Mouse (Mus musculus): ENCODE results near the gene Agpat4. TPM values are rescaled to one million over a fixed set of nuclear protein-coding genes. Genes with fewer than 3 reads are reported as not detected.

Gene Agpat4
- polyA plus RNA-seq (2016; fragmentation: Nextera tagmentation; extraction: Ambion mirVana), result 42.6 and 44.7 TPM in 2 replicates

DNA sequence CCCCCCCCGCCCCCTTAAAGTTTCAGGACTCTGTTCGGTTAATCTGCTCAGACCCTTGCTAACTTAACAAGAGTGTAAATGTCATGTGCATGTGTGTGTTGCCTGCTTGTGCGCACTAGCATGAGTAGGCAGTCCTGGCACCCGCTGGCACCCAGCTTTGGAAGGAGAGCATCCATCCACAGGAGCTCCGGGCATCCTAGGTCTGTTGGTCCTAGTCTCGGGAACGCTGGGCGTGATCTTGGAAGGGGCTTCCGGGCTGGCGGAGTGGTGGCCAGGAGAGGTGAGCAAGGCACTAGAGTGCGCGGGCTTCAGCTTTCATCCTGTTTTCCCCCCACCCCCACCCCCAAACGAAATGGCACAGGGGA, at the start of gene Agpat4:
Gene Agpat4, plus strand, starts transcription at position 144 of the 365 bp plus-strand sequence.
- peaks cover 22% of the 10 kb centered on the region for H3K4me1 ChIP-seq
- peak; percentile 78 for ATAC-seq (ENCODE audit: insufficient number of reproducible peaks, insufficient read depth, low FRiP score, low TSS enrichment)
- no peaks in the 10 kb centered on the region for H3K9me3 ChIP-seq
- peak within 1 kb of the TSS; percentile 87 for H3K4me2 ChIP-seq (replicated peaks)
- H3K36me3 ChIP-seq, result no peaks in the 10 kb centered on the region
- under 1% methylated on average over 12 of the region's 13 CpGs for WGBS
- no peaks in the 10 kb centered on the region for H3K27me3 ChIP-seq
- H3K4me3 ChIP-seq, result peak within 1 kb of the TSS; percentile 66
- H3K9ac ChIP-seq, result peak within 1 kb of the TSS; percentile 68
- peak within 1 kb of the TSS; percentile 94 for H3K27ac ChIP-seq

DNA sequence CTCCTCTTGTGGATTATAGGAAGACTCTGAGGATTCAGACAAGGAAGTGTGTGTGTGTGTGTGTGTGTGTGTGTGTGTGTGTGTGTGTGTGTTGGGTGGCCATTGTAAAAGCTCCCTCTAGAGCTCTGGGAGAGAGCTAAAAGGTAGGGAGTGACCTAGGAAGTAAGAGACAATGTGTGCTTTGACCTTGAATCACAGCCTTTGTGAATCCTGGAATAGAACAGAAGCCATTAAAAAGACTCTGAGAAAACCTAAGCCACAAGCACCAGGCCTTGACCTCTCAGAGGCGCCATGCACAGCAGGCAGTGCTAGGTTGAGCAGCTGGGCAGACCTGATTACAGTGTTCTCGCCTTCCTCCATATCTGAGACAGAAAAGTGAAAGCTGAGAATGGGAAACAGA, 41.7 kb upstream of the Agpat4 start:
- Histone ChIP-seq H3K27ac (no peak overlapping the region), H3K36me3 (no peaks in the 10 kb centered on the region), H3K9me3 (no peaks in the 10 kb centered on the region), H3K4me2 (replicated peaks) (no peak overlapping the region), H3K27me3 (no peaks in the 10 kb centered on the region), H3K9ac (no peak overlapping the region), H3K4me3 (no peak overlapping the region), H3K4me1 (peaks cover 4% of the 10 kb centered on the region; the same call in 1 of the 2 replicates)
- ATAC-seq (ENCODE audit: insufficient number of reproducible peaks, insufficient read depth, low FRiP score, low TSS enrichment), result no peak
- WGBS, result 69% methylated on average over 2 of the region's 2 CpGs

DNA sequence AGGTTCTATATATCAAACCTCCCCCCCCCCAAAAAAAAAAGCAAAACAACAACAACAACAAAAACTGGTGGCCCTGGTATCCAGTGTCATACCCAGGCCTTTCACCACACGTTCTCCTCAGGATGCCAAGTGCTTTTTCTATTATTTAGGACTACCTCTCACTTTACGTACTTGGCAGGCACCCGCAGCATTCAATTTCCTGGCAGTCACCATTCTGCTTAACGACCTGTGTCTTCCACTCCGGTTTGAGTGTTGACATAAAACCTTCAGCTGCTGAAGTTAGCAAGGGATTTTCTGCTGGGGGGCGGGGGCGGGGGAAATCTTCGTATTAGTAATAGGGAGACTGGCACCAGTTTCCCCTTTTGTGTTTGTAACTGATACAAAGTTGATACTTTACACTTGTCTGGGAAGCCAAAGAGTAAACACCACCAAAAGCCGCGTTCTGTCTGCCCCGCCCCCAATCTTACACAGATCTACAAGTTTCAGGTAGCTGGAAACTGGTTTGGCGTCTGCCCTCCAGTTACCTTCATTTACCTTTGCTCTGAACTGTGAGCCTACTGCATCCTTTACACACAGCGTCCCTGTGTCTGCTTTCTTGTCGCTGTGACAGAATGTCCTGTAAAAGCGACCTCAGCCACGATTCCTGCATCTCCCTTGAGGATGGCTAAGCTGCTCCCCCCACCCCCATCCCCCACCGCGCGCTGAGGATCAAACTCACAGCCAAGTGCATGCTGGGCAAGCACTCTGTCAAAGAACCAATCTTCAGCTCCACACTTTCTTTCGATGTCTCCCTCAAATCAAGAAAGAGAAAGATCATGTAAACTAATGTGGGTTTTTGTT, 37.6 kb upstream of the Agpat4 start:
- Histone ChIP-seq H3K9ac (no peak overlapping the region), H3K4me3 (no peak overlapping the region), H3K9me3 (no peaks in the 10 kb centered on the region), H3K27me3 (no peaks in the 10 kb centered on the region), H3K4me1 (peaks cover 4% of the 10 kb centered on the region; the same call in 1 of the 2 replicates), H3K4me2 (replicated peaks) (no peak overlapping the region), H3K27ac (no peak overlapping the region), H3K36me3 (no peaks in the 10 kb centered on the region)
- no peak for ATAC-seq (ENCODE audit: insufficient number of reproducible peaks, insufficient read depth, low FRiP score, low TSS enrichment)
- 43% methylated on average over 20 of the region's 20 CpGs for WGBS

DNA sequence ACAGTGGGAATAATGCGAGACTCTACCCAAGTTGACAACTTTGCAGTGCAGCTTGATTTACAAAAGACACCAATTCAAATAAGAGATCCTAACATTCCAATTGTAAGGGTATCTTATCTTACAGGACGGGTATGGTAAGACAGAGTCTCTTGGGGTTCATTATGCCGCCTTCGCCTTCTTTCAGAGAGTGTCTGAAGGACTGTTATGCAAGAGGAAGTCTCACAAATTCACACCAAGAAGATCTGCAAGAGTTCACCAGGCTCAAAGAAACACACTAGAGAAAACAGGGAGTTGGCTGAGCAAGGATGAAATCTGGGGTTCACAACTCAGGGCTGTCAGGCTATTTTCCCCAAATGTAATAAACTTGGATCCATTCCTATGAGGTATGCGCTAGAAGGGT, 36.3 kb upstream of the Agpat4 start:
- Histone ChIP-seq H3K9ac (no peak overlapping the region), H3K4me1 (peaks cover 4% of the 10 kb centered on the region; the same call in 1 of the 2 replicates), H3K4me3 (no peak overlapping the region), H3K27me3 (no peaks in the 10 kb centered on the region), H3K36me3 (no peaks in the 10 kb centered on the region), H3K4me2 (replicated peaks) (no peak overlapping the region), H3K27ac (no peak overlapping the region), H3K9me3 (no peaks in the 10 kb centered on the region)
- 90% methylated on average over 5 of the region's 5 CpGs for WGBS
- no peak for ATAC-seq (ENCODE audit: insufficient number of reproducible peaks, insufficient read depth, low FRiP score, low TSS enrichment)

DNA sequence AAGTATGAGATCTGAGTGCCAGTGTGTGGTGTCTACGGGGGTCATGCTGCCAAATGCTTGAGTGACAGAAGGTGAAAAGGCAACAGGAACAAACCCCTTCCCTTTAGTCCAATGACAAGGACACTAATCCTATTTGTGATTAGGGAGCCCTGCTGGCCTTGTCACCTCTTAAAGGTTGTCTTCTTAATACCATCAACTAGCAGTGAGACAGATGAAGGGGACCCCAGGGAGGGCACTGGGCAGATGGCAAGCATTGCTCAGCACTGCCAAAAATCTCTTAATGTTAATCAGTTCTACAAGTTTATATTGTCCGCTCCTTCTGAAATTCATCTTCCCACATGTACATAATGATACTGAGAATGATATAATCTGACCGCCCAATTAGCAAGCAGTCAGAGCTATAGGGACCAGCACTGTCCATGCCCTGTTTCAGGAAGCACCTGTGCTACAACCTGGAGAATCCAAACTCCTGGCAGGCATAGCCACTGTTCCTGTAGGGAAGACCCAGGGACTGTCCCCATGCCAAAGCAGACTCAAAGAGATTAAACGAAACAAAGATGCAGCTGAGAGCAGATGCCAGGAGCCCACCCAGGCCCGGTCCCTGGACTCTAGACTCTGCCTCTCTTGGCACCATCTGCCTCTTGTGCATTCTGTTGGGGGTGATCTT, 28.1 kb upstream of the Agpat4 start:
- WGBS, result 64% methylated on average over 5 of the region's 5 CpGs
- no peak for ATAC-seq (ENCODE audit: insufficient number of reproducible peaks, insufficient read depth, low FRiP score, low TSS enrichment)
- H3K9ac ChIP-seq, result no peak overlapping the region
- H3K4me1 ChIP-seq, result no peaks in the 10 kb centered on the region
- no peaks in the 10 kb centered on the region for H3K9me3 ChIP-seq
- no peaks in the 10 kb centered on the region for H3K27me3 ChIP-seq
- no peak overlapping the region for H3K4me2 ChIP-seq (replicated peaks)
- no peak overlapping the region for H3K4me3 ChIP-seq
- no peak overlapping the region for H3K27ac ChIP-seq
- no peaks in the 10 kb centered on the region for H3K36me3 ChIP-seq

DNA sequence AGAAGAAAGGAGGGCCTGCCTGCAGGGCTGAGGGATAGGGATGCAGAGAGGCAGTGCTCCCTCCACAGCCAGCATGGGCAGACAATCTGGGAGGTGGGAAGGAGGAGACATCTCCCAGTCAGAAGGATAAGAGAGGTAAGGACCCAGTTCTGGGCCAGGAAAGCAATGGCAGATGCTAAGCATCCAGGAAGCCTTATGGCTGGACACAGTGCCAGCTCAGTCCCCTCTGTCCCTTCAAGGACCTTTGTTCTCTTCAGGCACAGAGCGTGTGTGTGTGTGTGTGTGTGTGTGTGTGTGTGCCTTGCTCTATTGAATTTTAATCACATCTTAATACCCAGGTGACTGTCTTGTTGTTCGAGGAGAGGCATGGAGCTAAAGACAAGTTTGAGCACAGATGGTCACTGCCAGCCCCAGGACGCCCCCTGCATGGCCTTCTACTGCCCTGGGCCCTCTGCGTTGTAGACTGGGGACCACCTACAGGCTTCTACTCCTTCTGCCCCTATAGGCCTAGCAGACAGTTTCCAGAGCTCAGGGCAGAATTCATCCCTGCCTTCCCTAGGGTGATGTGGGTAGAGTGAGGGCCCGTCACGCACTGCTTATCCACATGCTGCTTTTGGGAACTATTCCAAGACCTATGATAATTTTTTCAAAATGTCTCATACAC, 25.5 kb upstream of the Agpat4 start:
- 79% methylated on average over 6 of the region's 6 CpGs for WGBS
- Histone ChIP-seq H3K4me1 (no peaks in the 10 kb centered on the region), H3K36me3 (no peaks in the 10 kb centered on the region), H3K9ac (no peak overlapping the region), H3K4me2 (replicated peaks) (no peak overlapping the region), H3K27me3 (no peaks in the 10 kb centered on the region), H3K4me3 (no peak overlapping the region), H3K9me3 (no peaks in the 10 kb centered on the region), H3K27ac (no peak overlapping the region)
- ATAC-seq (ENCODE audit: insufficient number of reproducible peaks, insufficient read depth, low FRiP score, low TSS enrichment), result no peak

DNA sequence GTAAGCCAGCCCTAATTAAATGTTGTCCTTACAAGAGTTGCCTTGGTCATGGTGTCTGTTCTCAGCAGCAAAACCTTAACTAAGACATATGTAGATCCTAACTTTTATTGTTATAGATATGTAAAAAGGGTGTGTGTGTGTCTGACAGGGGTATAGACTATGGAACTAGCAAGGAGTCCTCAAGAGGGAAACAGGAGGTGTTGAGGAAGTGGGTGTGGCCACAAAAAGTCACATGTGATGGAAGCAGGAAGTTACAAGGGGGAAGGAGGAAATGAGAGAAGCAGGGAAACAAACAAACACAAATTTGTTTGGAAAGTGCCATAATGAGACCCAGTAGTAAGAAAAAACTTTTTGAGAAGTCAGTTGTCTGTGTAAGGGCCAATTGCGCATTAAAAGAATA, 24.5 kb upstream of the Agpat4 start:
- H3K9me3 ChIP-seq, result no peaks in the 10 kb centered on the region
- no peak overlapping the region for H3K4me3 ChIP-seq
- H3K27ac ChIP-seq, result no peak overlapping the region
- H3K4me1 ChIP-seq, result no peaks in the 10 kb centered on the region
- WGBS, result 95% methylated on average over 1 of the region's 1 CpGs
- no peak overlapping the region for H3K9ac ChIP-seq
- H3K27me3 ChIP-seq, result no peaks in the 10 kb centered on the region
- H3K36me3 ChIP-seq, result no peaks in the 10 kb centered on the region
- H3K4me2 ChIP-seq (replicated peaks), result no peak overlapping the region
- no peak for ATAC-seq (ENCODE audit: insufficient number of reproducible peaks, insufficient read depth, low FRiP score, low TSS enrichment)

DNA sequence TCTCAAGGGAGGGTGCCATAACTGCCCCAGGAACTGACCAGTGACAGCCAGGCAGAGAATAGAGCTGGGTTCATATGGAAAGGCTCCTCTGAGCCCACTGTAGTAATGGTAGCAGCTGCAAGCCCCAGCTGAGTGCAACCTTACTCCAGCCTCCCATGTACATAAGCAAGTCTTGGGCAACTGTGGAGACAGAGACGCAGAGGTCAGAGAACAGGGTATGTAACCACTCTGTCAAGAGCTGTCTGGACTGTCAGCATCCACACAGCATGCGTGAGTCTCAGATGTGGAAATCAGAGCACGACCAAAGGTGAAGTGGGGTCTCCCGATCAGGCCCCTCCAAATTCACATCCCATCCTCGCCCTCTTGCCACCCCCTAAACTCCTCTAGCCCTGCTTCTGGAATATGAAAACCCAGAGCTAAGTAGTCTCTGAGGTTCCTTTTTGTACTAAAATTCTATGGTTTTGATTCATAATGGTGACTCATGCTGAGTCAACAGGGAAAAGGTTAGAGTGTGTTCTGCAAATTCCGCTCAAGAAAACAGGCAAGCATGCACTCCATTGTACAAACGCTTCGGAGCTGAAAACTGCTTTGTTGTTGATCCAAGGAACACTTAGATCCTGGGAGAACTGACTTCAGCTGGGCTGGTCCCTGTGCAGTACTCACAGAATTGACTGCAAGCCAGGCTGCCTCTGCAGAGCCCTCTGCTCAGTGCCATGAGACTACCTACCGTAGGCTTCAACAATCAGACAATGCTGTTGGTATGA, 23.5 kb upstream of the Agpat4 start:
- no peak for ATAC-seq (ENCODE audit: insufficient number of reproducible peaks, insufficient read depth, low FRiP score, low TSS enrichment)
- Histone ChIP-seq H3K9ac (no peak overlapping the region), H3K36me3 (no peaks in the 10 kb centered on the region), H3K27ac (no peak overlapping the region), H3K4me1 (no peaks in the 10 kb centered on the region), H3K4me2 (replicated peaks) (no peak overlapping the region), H3K4me3 (no peak overlapping the region), H3K27me3 (no peaks in the 10 kb centered on the region), H3K9me3 (0 out of 2 replicates have a peak, but pooled peaks cover 2% of the 10 kb centered on the region)
- WGBS, result 89% methylated on average over 9 of the region's 9 CpGs

DNA sequence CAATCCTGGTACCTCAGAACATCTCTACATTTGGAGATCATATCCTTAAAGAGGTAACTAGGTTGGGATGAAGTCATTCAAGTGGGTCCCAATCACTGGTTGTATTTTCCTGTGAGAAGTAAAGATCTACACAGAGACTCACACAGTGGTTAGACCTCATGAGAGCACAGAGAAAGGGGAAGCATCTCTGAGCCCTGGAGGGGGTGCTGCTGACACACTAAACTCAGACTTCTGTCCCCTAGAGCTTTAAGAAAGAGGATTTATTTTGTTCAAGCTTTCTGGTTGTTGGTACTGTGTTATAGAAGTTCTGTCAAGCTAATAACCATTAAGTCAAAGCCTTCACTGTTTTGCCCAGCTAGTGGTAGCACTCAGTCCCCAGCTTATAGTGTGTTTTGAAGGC, 19.1 kb upstream of the Agpat4 start:
- no peak overlapping the region for H3K4me2 ChIP-seq (replicated peaks)
- 0 out of 2 replicates have a peak, but pooled peaks cover 2% of the 10 kb centered on the region for H3K9me3 ChIP-seq
- H3K27me3 ChIP-seq, result no peaks in the 10 kb centered on the region
- H3K4me1 ChIP-seq, result no peaks in the 10 kb centered on the region
- H3K27ac ChIP-seq, result no peak overlapping the region
- ATAC-seq (ENCODE audit: insufficient number of reproducible peaks, insufficient read depth, low FRiP score, low TSS enrichment), result no peak
- no peak overlapping the region for H3K9ac ChIP-seq
- no peak overlapping the region for H3K4me3 ChIP-seq
- no peaks in the 10 kb centered on the region for H3K36me3 ChIP-seq

DNA sequence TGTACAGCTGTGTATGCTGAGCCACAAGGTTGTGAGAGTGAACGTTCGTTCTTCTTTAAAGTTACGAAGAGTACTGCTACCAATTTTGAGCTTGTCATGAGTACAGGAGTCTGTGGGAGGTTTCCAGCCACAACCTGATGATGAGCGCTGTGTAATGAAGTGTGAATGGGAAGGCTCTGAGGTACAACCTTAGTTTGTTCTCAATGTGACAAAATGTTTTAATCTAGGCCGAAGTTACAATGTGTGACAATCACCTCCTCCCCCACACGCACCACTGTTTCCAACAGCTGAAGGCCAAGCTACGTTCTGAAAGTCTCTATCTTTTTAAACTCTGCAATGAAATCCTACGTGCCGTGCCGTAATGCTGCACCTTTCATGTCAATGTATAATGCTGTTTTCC, 16.2 kb upstream of the Agpat4 start:
- Histone ChIP-seq H3K4me3 (no peak overlapping the region), H3K27ac (no peak overlapping the region), H3K9me3 (0 out of 2 replicates have a peak, but pooled peaks cover 2% of the 10 kb centered on the region), H3K4me1 (no peaks in the 10 kb centered on the region), H3K27me3 (no peaks in the 10 kb centered on the region), H3K9ac (no peak overlapping the region), H3K4me2 (replicated peaks) (no peak overlapping the region), H3K36me3 (no peaks in the 10 kb centered on the region)
- ATAC-seq (ENCODE audit: insufficient number of reproducible peaks, insufficient read depth, low FRiP score, low TSS enrichment), result no peak
- WGBS, result 94% methylated on average over 10 of the region's 10 CpGs

DNA sequence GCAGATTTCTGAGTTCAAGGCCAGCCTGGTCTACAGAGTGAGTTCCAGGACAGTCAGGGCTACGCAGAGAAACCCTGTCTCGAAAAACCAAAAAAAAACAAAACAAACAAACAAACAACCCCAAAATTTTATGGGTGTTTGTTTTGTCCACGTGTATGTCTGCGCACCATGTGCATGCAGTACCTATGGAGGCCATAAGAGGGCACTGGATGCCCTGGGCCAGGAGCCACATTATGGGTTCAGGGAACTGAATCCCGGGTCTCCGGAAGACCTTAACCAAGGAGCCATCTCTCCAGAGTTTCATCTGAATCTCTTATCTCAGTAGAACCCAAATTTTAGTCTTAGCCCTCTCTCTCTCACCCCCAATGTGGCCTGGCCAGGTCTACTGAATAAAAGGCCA, 14.7 kb upstream of the Agpat4 start:
- Histone ChIP-seq H3K9me3 (0 out of 2 replicates have a peak, but pooled peaks cover 2% of the 10 kb centered on the region), H3K36me3 (no peaks in the 10 kb centered on the region), H3K4me1 (no peaks in the 10 kb centered on the region), H3K4me3 (no peak overlapping the region), H3K9ac (no peak overlapping the region), H3K27ac (no peak overlapping the region), H3K27me3 (no peaks in the 10 kb centered on the region), H3K4me2 (replicated peaks) (no peak overlapping the region)
- 86% methylated on average over 6 of the region's 6 CpGs for WGBS
- no peak for ATAC-seq (ENCODE audit: insufficient number of reproducible peaks, insufficient read depth, low FRiP score, low TSS enrichment)

All from embryonic facial prominence, embryonic 12.5 days (tissue).